Mouse (Mus musculus) E14TG2a.4 (cell line): ENCODE data around the gene Ndufa12.

Experiments used
- H3K27me3 ChIP-seq: 2 replicates; pipeline ENCODE4 v1.6.1; 2014; ENCODE audit warnings: low read length, control low read depth; ENCODE audit not compliant: insufficient read depth
- H3K36me3 ChIP-seq: 2 replicates; pipeline ENCODE4 v1.6.1; 2014; ENCODE audit warnings: low read length, control low read depth; ENCODE audit not compliant: insufficient read depth
- H3K4me1 ChIP-seq: replicated peaks from 2 replicates; pipeline ENCODE4 v1.6.1; 2014; ENCODE audit warnings: low read depth, low read length, control low read depth
- H3K4me3 ChIP-seq: replicated peaks from 2 replicates; pipeline ENCODE4 v1.5.1; 2014; ENCODE audit warnings: mild to moderate bottlenecking, low read length
- H3K9me3 ChIP-seq: 2 replicates; pipeline ENCODE4 v1.6.1; 2014; ENCODE audit warnings: low read length, control low read depth
- CTCF ChIP-seq: conservative IDR thresholded peaks from 2 replicates; pipeline ENCODE4 v1.5.1; 2014; ENCODE audit warnings: low read length
- NANOG ChIP-seq: IDR thresholded peaks from 2 replicates; pipeline ENCODE4 v1.6.1; 2014; ENCODE audit warnings: borderline replicate concordance, low read length, mixed read lengths
- POU5F1 ChIP-seq: IDR thresholded peaks from 2 replicates; pipeline ENCODE4 v1.6.1; 2014; ENCODE audit warnings: low read length, borderline replicate concordance

The Ndufa12 gene

DNA sequence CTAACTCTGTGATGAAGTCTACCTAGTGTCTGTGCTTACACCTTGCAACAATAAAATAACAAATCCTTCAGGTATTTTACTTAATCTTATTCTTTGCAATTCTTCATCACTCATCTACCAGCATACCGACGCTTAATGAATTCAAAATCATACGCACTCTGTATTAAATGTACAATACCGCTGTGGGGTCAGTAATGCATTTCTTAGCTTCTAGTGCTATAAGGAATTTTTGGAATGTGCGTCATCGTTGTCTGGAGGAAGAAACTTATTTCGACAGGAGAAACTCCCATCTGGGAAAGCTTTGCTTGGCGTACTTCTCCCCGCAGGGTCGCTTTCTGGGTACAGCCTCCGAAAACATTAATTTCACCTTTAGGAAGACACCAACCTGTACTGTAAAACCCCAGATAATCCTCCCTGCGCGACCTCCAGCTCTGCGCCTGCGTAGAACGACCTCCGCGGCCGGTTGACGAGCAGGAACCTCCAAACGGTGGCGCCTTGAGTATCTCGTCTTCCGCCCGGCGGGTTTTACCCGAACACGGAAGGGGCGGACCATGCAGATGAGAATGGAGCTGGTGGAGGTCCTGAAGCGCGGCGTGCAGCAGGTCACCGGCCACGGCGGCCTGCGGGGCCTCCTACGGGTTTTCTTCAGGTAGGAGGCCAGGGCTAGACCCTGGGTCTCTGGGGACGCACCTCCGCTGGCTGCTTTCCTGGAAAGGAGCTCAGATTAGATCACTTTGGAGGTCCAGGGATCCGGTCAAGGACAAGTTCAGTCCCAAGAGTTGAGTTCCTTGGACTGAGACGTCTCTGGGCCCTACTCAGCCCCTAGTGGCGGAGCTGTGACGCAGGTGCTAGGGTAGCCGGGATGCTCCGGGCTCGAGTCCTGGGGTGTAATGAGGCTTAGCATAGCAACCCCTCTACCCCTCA, at the start of gene Ndufa12:
Gene Ndufa12 (plus strand): TSS at position 239 of the 924 bp plus-strand sequence.
- Histone ChIP-seq H3K4me1 (peaks cover 4% of the 10 kb centered on the region; the same call in 1 of the 2 replicates), H3K9me3 (no peaks in the 10 kb centered on the region), H3K36me3 (peaks cover 23% of the 10 kb centered on the region), H3K27me3 (no peaks in the 10 kb centered on the region), H3K4me3 (peak within 1 kb of the TSS; percentile 89)
- TF ChIP-seq NANOG (no peak), CTCF (peak; percentile 38), POU5F1 (no peak)

GRCm38 (mm10) chr10:94151488-94151887, 47.0 kb upstream of the Ndufa12 start:
- H3K4me3 ChIP-seq, result no peak overlapping the region
- H3K4me1 ChIP-seq, result peaks cover 53% of the 10 kb centered on the region
- H3K36me3 ChIP-seq, result no peaks in the 10 kb centered on the region
- no peaks in the 10 kb centered on the region for H3K27me3 ChIP-seq
- H3K9me3 ChIP-seq, result no peaks in the 10 kb centered on the region
- TF ChIP-seq NANOG (no peak), CTCF (no peak), POU5F1 (no peak)

DNA sequence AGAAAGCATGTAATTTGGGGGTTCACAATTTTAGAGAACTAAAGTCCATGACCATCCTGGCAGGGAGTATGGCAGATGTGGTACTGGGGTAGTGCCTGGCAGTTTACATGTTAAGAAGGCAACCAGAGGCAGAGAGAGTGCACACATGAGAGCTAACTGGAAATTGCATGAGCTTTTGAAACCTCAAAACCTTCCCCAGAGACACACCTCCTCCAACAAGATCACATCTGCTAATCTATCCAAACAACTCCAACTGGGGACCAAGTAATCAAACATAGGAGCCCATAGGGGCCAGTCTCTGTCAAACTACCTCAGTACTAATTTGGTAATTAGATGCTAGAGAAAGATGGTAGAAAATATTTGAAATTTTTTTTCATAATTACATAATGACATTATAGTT, 44.7 kb upstream of the Ndufa12 start:
- H3K27me3 ChIP-seq, result no peaks in the 10 kb centered on the region
- TF ChIP-seq CTCF, result no peak
- no peak for TF ChIP-seq POU5F1
- no peak for TF ChIP-seq NANOG

DNA sequence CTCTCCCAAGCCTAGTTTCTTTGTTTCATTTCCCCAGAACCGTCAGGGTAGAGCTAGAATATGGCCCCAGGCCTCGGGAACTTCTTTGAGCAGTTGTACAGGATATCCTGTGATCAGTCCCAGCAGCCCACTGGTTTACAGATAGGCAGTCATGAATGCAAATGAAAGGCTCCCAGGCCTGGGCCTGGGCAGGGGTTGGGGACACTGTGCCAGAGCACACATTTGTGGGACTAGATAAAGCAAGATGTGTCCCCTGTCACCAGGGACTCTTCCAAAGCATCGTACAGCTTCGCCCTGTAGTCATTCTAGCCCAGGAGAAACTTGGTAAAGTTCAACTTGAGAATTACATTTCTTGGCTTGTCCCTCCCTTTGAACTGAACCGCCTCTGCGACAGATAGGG, 39.6 kb upstream of the Ndufa12 start:
- peaks cover 12% of the 10 kb centered on the region for H3K4me1 ChIP-seq
- H3K27me3 ChIP-seq, result no peaks in the 10 kb centered on the region
- no peaks in the 10 kb centered on the region for H3K9me3 ChIP-seq
- H3K36me3 ChIP-seq, result peaks cover 24% of the 10 kb centered on the region
- H3K4me3 ChIP-seq, result no peak overlapping the region
- TF ChIP-seq NANOG, result no peak
- no peak for TF ChIP-seq POU5F1
- TF ChIP-seq CTCF, result no peak

More for the DNA sequence above, 44.7 kb upstream of the Ndufa12 start:
- Histone ChIP-seq H3K9me3 (no peaks in the 10 kb centered on the region), H3K4me3 (no peak overlapping the region), H3K36me3 (peaks cover 10% of the 10 kb centered on the region), H3K4me1 (peaks cover 44% of the 10 kb centered on the region)

- no peaks in the 10 kb centered on the region for H3K27me3 ChIP-seq
- no peak overlapping the region for H3K4me3 ChIP-seq
- H3K4me1 ChIP-seq, result peaks cover 12% of the 10 kb centered on the region
- TF ChIP-seq NANOG (no peak), CTCF (no peak), POU5F1 (no peak)
- peaks cover 28% of the 10 kb centered on the region for H3K36me3 ChIP-seq
- H3K9me3 ChIP-seq, result no peaks in the 10 kb centered on the region
Measured at GRCm38 (mm10) chr10:94159406-94159805, 39.1 kb upstream of the Ndufa12 start.

GRCm38 (mm10) chr10:94161051-94161765, 37.3 kb upstream of the Ndufa12 start:
- no peaks in the 10 kb centered on the region for H3K9me3 ChIP-seq
- no peak overlapping the region for H3K4me3 ChIP-seq
- H3K36me3 ChIP-seq, result peaks cover 37% of the 10 kb centered on the region
- H3K4me1 ChIP-seq, result peaks cover 17% of the 10 kb centered on the region
- H3K27me3 ChIP-seq, result no peaks in the 10 kb centered on the region
- TF ChIP-seq NANOG (no peak), CTCF (no peak), POU5F1 (no peak)

DNA sequence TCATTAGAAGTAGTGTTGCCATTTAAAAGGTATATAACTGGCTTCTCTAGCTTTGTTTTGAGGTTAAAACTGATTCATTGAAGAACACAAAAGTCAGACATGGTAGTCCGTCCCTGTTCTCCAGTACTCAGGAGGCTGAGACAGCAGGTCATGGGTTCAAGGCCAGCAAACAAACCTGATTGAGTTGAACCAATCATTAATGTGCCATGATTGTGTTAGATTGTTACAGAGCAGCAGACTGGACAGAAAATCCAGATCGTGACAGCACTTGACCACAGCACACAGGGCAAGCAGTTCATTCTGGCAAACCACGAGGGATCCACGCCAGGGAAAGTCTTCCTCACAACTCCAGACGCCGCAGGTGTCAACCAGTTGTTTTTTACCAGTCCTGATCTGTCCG, 36.5 kb upstream of the Ndufa12 start:
- H3K27me3 ChIP-seq, result no peaks in the 10 kb centered on the region
- H3K36me3 ChIP-seq, result peaks cover 42% of the 10 kb centered on the region
- H3K9me3 ChIP-seq, result no peaks in the 10 kb centered on the region
- H3K4me1 ChIP-seq, result peaks cover 17% of the 10 kb centered on the region
- TF ChIP-seq NANOG (no peak), POU5F1 (no peak), CTCF (no peak)
- H3K4me3 ChIP-seq, result no peak overlapping the region

- TF ChIP-seq CTCF (no peak), POU5F1 (no peak), NANOG (no peak)
- no peak overlapping the region for H3K4me3 ChIP-seq
- peaks cover 12% of the 10 kb centered on the region for H3K4me1 ChIP-seq
- peaks cover 51% of the 10 kb centered on the region for H3K36me3 ChIP-seq
- H3K9me3 ChIP-seq, result no peaks in the 10 kb centered on the region
- no peaks in the 10 kb centered on the region for H3K27me3 ChIP-seq
Measured at GRCm38 (mm10) chr10:94164104-94164845, 34.2 kb upstream of the Ndufa12 start.
